Mouse (Mus musculus): ENCODE data around the gene Parva. TPM values are rescaled to one million over a fixed set of nuclear protein-coding genes. Genes with fewer than 3 reads are reported as not detected.

Parva gene
- total RNA-seq, 2 experiments from 2014 or later = 47.7 to 49.8 TPM

DNA sequence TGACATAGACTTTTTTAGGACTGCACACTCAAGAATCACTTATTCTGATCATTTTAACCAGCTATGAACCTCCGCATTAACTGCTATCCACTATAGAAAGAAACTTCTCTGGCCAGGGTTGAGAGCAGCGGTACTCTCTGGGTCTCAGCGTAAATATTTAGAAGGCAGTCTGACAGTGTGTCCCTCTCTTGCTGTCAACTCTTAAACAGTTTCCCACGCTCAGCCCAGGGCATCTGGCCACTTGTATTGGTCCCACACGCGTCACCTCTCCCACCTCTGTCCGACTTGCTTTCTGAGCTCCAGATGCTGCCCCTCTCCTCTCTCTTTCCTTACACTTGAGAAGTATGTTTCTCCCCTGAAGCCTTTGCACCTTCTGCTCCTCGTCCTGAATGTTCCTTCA lies 81.8 kb downstream of the Parva start:
- no peak for DNase-seq (ENCODE audit: extremely low spot score in 1 of 2, low spot score in 1 of 2)

DNA sequence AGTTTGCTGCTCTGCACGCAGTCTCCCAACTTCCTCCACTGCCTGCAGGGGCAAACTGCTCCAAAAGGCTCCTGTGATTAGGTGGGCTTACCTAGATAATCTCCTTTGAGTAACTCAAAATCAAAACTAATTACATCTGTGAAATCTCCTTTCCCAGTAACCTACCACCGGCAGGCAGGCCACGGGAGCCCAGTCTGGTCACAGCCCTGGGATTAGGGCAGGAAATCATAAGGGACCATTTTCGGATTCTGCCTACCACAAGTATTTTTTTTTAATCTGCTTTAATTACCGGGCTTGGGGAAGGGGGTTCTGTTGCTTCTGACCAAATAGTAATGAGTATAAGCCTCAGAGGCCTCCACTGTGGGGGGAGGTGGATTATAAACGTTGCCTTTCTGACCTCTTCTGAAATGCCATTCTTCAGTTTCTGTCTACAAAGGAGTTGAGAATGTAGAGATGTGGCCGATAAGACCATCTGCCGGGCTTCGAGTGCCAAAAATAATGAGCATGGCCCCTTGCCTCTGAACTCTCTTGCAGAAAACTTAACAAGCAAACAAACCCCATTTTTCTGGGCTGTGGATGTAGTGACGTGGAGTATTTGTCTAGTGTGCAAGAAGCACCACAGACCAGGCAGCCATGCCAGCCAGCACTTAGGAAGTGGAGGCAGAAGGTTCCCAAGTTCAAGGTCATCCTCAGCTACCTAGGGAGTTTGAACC lies 83.2 kb downstream of the Parva start:
- no peak for DNase-seq (ENCODE audit: extremely low spot score in 1 of 2, low spot score in 1 of 2)

DNA sequence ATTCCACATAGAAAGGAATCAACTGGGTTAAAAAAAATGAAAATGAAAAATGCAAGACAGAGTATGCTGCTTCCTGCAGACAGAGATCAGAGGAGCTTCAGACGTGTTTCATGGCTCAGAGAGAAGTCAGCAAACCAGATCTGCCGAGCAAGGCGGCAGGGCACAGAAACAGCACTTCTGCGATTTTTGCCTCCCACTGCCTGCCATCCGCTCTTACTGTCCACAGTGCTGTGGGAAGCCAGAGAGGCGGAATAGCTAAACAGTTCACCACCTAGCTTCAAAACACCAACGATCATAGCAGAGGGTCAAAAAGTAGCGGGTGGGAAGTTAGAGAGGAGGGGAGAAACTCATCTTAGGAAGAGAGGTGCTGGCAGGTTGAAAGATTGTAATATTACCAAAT lies 84.0 kb downstream of the Parva start:
- no peak for DNase-seq (ENCODE audit: extremely low spot score in 1 of 2, low spot score in 1 of 2)

DNA sequence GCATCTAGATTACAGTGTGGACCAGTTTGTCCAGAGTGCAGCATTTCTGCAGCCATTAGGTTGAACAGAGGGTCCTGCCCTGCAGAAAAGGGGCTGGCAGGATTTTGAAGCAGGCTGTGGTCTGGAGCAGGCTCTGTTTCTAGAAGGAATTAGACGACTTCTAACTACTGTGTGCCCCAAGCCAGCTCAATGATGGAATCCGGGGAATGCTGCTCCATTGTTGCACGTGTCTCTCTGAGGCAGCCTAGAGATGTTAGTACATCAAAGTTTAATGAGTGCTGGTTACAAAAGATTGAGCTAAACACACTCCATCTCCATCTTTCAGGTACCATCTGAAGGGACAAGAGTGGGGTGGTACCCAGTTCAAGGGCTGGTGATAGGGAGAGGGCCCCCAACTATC lies 85.0 kb downstream of the Parva start:
- DNase-seq (ENCODE audit: extremely low spot score in 1 of 2, low spot score in 1 of 2) = no peak

DNA sequence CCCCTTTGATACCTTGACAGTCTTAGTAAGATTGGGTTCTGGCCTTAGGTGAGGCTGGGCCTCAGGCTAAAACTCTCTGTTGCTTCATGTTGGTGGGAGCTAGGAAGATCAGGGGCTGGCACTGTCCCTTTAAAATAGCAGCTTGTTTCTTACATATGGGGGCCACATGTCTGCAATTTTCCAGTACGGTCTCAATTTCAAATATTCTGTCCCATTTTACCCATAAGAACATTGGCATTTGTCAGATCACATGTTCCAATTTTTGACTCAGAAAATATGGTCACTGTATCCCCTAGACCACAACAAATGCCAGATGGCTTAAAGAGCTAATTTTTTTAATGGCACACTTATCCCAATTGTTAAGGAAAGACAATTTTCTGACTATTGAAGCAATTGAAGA lies 85.6 kb downstream of the Parva start:
- DNase-seq (ENCODE audit: extremely low spot score in 1 of 2, low spot score in 1 of 2) = no peak

DNA sequence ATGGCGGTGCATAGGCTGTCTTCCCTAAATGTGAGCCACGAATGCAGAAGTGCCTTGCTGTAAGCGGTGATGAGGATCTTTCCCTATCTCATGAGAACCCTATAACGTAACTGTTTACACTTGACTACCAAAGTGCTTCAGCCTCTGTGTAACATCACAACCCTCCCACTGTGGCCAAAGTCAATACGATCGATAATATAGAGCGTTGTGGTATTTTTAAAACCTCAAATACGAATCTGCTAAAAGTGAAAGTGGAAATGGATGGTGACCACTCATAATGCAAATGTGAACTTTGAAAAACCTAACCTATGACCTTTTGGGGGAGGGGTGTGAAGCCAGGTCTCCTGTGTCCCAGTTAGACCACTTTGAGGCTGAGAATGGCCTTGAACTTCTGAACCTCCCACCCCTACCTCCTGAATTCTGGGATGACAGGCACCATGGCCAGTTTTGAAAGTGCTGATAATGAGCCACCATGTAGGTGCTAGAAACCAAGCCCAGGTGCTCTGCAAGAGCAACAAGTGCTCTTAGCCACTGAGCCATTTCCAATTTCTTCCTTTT lies 87.4 kb downstream of the Parva start:
- no peak for DNase-seq (ENCODE audit: extremely low spot score in 1 of 2, low spot score in 1 of 2)

DNA sequence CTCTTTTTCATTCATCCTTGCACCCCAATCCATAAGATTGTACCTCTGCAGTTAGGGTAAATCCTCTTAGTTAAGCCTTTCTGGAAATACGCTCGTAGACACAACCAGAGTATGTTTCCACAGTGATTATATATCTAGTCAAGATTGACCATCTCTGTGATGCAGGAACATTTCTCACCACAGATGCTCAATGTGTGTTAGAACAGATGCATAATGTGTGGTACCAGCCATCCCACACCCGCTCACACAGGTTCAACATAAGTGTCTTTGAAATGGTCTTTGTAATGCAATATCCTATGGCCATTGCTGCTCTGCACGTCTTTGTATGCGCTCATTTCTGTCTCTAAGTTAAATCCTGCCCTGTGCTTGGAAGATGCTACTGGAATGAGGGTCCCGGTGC lies 98.2 kb downstream of the Parva start:
- DNase-seq (ENCODE audit: extremely low spot score in 1 of 2, low spot score in 1 of 2) = no peak

DNA sequence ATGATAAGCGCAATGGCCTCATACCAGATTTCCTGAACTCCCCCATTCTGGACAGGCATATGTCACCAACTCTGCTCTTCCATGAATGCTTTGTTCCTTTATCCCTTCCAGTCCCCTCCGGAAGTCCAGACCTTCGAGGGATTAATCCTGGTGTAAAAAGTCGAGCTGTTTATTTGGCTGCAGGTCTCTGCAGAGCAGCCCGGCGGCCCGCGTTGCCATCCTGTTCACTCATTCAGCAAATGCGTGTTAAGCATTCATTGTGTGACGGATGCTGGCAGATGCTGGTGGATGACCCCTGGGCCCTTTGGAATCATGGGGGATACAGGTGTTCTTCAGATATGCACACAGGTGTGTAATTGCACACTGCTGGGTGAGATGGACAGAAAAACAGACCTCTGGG lies 98.9 kb downstream of the Parva start:
- DNase-seq (ENCODE audit: extremely low spot score in 1 of 2, low spot score in 1 of 2) = no peak

DNA sequence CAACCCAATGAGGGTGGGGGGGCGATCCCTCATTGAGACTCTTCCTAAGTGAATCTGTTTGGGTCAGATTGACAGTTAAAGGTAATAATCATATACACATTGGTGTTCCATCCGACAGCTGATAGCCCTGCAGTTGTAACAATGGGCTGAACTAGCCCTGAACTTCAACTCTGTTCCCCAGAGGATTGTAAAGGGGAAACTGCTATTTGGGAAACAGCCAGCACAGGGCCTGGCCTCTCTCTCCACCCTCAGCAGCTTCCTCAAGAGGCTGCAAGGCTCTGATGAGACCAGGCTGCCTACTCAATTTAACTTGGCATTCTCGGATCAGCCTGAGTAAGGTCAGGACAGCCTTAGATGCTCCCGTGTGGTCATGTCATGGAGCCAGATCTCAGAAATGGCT lies 99.9 kb downstream of the Parva start:
- DNase-seq (ENCODE audit: extremely low spot score in 1 of 2, low spot score in 1 of 2) = no peak

DNA sequence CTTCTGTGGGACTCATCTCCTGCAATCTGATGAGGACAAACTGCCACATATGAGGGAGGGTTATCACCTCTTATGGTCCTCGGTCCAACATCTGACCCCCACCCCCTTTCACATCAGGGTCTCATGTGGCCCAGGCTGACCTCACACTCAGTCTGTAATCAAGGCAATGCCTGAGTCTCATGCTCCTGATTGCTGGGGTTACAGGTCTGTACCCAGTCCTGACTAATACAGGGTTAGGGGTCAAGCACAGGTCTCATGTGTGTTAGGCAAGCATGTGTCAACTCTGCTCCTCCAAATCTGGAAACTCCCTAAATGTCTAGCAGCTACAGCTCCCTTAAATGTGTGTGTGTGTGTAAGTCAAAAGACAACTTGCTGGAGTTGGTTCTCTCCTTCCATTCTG lies 100.8 kb downstream of the Parva start:
- no peak for DNase-seq (ENCODE audit: extremely low spot score in 1 of 2, low spot score in 1 of 2)

DNA sequence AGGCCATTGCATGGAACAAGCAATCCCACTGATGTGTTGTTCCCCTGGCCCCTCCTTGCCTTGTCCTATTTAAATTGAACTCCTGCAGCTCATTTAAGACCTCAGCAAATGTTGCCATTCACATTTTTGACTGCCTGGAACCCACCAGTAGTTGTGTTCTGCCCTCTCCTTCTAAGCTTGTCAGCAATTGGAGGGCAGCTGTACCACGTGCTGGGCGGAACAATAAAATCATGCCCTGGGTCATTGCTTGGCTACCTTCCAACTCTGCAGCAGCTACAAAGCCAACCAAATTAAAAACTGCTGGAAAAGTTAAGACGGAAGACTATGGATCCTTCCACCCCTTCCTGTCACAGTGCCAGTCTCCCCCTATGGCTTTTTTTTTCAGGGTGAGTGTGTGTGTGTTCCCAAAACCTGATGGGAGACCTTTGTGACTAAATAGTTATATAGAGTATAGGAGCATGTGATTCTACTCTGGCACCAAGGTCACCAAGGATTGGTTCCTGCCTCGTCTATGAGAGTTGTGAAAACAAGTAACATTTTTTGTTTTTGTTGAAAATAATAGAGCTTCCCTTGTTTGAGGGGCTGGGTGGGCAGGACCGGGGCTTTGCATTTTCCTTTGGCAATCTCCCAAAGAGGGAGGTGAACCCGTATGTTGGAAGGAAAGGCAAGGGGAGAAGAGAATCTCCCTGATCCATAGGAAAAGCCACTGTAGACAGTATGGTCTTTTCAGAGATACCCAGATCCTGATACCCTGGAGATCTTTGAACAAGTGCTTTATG lies 101.5 kb downstream of the Parva start:
- no peak for DNase-seq (ENCODE audit: extremely low spot score in 1 of 2, low spot score in 1 of 2)

DNA sequence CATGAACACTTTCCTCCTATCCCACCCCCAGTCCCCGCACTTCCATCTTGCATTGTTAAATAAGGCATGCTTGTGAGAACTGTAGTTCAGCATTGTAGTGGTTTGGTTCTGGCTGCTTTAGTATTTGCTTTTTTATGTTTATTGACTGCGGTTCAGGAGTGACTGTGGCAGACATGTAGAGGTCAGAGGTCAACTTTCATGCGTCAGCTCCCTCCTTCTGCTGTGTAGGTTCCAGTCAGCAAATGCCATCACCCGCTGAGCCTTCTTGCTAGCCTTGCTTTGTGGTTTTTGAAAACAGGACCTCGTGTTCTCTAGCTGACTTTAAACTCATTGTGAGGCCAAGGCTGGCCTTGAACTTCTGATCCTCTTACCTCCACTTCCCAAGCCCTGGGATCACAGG lies 103.6 kb downstream of the Parva start:
- DNase-seq (ENCODE audit: extremely low spot score in 1 of 2, low spot score in 1 of 2) = no peak

DNA sequence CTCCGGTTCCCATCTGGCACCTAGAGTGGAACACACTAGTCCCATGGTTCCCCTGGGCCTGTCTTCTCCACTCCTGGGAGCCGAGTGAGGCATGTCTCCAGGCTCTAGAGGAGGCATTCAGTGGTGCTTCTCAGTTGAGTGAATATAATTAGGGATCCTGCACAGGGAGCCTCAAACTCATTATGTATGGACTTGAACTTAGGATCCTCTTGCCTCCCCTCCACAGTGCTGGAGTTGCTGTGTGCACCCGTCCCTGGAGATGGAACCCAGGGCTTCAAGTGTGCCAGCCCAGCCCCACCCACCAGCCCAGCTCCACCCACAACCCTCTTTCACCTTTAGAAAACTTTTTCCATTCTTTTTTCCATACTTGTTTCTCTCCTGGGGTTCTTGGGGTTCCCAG lies 106.8 kb downstream of the Parva start:
- no peak for DNase-seq (ENCODE audit: extremely low spot score in 1 of 2, low spot score in 1 of 2)

DNA sequence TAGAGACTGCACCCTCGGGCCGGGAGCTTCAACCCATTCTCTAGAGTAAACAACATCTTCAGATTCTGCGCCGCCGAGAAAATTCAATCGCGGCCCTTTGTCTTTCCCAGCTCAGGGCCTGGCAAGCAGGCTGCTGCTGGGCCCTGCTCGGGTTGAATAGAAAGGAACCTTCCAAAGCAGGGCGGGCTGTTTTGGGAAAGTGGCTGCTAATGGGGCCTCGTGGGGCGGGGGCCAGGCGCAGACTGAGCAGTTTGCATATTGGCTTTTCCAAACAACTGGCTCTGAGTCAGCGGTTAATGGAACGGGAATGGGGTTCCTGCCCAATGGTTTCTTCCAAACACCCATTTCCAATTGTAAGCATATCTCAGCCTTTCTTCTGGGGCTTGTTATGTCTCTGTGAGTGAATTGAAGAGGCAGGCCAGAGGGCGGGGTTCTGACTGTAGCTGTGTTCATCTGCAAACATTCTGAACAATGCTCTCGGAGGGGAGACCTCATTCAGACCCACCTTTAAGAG lies 108.2 kb downstream of the Parva start:
- peak in 1 of 2 experiments; percentile 23 for DNase-seq (ENCODE audit: extremely low spot score in 1 of 2, low spot score in 1 of 2)

DNA sequence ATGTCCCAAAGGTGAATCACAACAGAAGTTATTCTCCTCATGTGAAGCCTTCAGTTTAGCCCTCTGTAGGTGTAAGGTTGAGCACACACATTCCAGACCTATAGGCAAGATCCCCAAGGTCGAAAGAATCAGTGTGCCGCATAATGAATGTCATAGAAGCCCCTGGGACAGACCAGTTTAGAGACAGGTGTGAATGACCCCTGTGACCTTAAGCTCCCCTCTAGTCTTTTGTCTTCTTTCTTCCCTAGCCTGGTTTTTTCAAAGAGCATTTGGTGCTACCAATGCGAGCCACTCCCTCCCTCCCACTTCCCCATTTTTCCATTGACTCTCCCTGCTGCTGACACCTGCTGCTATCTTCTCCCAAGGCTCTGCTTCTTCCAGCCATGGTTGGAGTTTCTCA lies 121.8 kb downstream of the Parva start:
- no peak for DNase-seq (ENCODE audit: extremely low spot score in 1 of 2, low spot score in 1 of 2)

DNA sequence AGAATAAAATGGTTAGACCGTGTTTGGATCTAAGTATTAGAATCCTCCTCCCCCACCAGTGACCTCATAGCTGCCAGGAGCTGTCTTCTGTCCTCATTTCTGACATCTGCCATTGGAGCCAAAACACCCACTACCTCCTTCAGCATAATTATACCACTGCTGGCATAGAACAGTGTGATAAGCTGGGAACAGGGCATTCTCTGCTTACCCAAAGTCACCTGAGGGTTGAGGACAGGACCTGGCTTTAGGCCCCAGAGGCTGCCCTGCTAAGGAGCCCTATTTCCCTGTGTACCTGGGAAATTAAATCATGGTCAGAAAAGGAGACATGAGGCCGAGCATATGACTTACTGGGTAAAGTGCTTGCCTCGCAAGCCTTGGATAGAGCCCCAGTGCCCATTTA lies 134.2 kb downstream of the Parva start:
- no peak for DNase-seq (ENCODE audit: extremely low spot score in 1 of 2, low spot score in 1 of 2)

DNA sequence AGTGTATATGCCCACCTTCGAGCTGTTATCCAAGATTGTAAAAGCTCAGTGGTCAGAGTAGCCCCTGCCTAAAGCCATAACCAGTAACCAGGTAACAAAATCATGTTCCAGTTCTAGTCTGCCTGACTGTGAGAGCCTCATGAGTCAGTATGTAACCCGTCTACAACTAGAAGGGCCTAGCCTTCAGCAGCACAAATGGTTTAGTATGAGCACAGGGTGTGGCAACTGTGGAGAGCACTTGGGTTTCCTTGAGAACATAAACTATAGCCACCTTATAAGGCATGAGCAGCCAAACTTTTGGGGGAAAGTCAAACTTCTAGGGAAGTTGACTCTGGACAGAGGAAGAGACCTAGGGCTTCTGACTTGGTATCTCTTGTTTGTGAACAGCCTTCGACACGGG lies 139.7 kb downstream of the Parva start:
- DNase-seq (ENCODE audit: extremely low spot score in 1 of 2, low spot score in 1 of 2) = no peak

DNA sequence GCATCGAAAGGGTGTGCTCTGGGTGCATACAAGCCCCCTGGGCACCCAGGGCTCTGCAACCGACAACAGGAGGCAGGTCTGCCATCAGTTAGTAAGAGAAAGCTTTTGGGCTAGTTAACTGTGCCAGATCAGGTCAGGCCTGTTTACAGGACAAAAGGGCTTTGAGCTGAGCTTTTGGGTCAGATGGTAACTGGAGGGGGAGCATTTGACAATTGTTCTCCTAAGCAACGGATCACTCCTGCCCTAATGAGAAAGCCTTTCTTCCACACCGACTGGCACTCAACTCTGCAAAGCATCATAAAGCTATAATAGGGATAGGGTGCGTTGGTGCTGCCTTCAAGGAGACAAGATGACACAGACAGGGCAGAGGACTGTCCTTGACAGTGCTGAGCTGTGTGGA lies 141.7 kb downstream of the Parva start:
- DNase-seq (ENCODE audit: extremely low spot score in 1 of 2, low spot score in 1 of 2) = no peak

DNA sequence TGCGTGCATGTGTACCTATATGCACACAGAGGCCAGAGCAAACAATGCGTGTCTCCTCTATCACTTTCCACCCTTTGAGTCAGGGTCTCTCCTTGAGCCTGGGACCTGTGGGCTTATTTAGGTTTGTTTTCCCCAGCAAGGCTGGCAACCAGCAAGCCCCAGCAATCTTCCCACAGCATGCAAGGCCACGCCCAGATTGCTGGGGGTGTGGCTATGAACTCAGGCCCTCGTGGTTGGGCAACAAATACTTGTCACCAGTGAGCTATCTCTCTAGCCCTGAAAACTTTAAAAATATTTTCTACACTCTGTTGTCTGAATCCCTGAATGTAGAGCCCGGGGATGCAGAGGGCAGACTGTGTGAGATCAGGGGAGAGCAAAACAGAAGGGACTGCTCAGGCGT lies 154.3 kb downstream of the Parva start:
- no peak for DNase-seq (ENCODE audit: extremely low spot score in 1 of 2, low spot score in 1 of 2)

DNA sequence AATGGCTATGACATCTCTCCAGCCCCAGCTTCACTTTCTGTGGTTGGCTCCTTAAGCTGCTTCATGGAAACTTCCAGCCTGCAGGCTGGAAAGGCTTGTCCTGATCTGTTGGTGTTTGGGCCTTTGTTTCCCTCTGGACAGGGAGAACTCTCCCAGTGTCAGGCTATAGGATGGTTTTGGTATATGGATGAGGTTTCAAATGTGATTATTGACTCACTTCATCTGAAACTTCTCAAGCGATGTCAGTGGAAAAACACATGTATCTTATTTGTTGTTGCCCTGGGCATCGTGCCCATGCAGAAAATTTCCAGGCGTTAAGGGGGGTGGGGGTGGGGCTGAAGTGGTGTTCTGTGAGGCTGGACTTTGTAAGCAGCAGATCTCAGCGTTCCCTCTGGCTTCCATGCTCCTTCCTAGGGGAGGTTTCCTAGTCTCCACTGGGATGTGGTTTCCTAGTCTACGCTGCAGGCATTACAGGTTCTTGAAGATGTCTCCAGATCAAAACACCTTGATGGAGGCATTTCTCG lies 155.6 kb downstream of the Parva start:
- no peak for DNase-seq (ENCODE audit: extremely low spot score in 1 of 2, low spot score in 1 of 2)

DNA sequence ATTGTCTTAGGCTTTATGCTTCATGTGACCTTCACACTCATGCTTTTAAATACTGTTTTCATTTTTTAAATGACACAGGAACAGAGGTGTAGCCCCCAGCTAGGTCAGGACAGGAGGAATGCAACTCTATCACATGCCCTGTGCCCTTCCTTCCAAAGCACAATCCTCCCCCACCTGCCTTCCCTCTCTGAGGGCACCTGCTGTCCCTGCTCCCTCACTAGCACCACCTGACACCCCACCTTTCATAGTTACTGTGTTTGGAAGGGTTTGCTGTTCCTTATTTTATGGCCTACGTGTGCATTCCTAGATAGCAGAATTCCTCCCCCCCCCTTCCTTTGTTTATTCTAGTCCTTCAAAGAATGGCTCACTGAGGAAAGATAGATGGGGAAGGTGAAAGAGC lies 160.1 kb downstream of the Parva start:
- no peak for DNase-seq (ENCODE audit: extremely low spot score in 1 of 2, low spot score in 1 of 2)

Data from layer of hippocampus, postnatal 25 days (tissue).